In genomic region chr17:46701489-46701888, GRCm38 (mm10) we compare ENCODE assay signal across 9 mouse cellular contexts. TPM values are rescaled to one million over a fixed set of nuclear protein-coding genes. Genes with fewer than 3 reads are reported as not detected.
DNase-seq lines count a peak whose midpoint lies in the region; ATAC-seq lines count a peak whose summit lies in the region.
"Had no signal": no experiment of that assay in that cellular context is flagged by ENCODE, and none has a peak within 500 bp of the region (broad histone marks: within the 10 kb centered on the region; RNA-seq: fewer than 3 reads in every experiment).

No protein-coding gene starts in this region.

- peaks cover 45% of the 10 kb centered on the region for H3K4me1 ChIP-seq in hindbrain, embryonic 10.5 days (replicated peaks)
- H3K4me1 ChIP-seq in hindbrain, embryonic 12.5 days, result peaks cover 36% of the 10 kb centered on the region
- H3K4me1 ChIP-seq in embryonic facial prominence, embryonic 13.5 days, result peaks cover 32% of the 10 kb centered on the region
- H3K4me1 ChIP-seq in hindbrain, embryonic 16.5 days (ENCODE audit: control insufficient read depth, insufficient read depth, low read depth, low read length), result peaks cover 31% of the 10 kb centered on the region
- H3K4me1 ChIP-seq in midbrain, embryonic 16.5 days (ENCODE audit: control insufficient read depth, insufficient read depth, low read length), result peaks cover 31% of the 10 kb centered on the region

- H3K27me3 ChIP-seq in hindbrain, embryonic 10.5 days (ENCODE audit: insufficient read depth, poor library complexity, severe bottlenecking), result no peaks in the 10 kb centered on the region
- H3K27me3 ChIP-seq in hindbrain, embryonic 12.5 days, result no peaks in the 10 kb centered on the region
- no peaks in the 10 kb centered on the region for H3K27me3 ChIP-seq in embryonic facial prominence, embryonic 13.5 days
- H3K27me3 ChIP-seq in hindbrain, embryonic 16.5 days (replicated peaks; ENCODE audit: control insufficient read depth, insufficient read depth, low read length), result no peaks in the 10 kb centered on the region
- H3K27me3 ChIP-seq in midbrain, embryonic 16.5 days (ENCODE audit: control insufficient read depth, insufficient read depth, low read depth, low read length), result no peaks in the 10 kb centered on the region
- H3K27me3 ChIP-seq: lung, embryonic 15.5 days had no signal

- H3K4me2 ChIP-seq in hindbrain, embryonic 12.5 days (replicated peaks), result no peak overlapping the region
- peak overlapping the region; percentile 7; the same call in 1 of the 2 replicates for H3K4me2 ChIP-seq in embryonic facial prominence, embryonic 13.5 days
- H3K4me2 ChIP-seq in hindbrain, embryonic 16.5 days (ENCODE audit: low read length), result peak overlapping the region; percentile 5; the same call in 1 of the 2 replicates
- H3K4me2 ChIP-seq in midbrain, embryonic 16.5 days (ENCODE audit: low read length), result no peak overlapping the region; the same call in 1 of the 2 replicates
- H3K4me2 ChIP-seq: lung, embryonic 15.5 days had no signal

- no peak overlapping the region; the same call in 1 of the 2 replicates for H3K9ac ChIP-seq in hindbrain, embryonic 12.5 days
- H3K9ac ChIP-seq in embryonic facial prominence, embryonic 13.5 days, result 0 out of 2 replicates have a peak overlapping the region, but pooled peaks have one; percentile 97
- H3K9ac ChIP-seq in hindbrain, embryonic 16.5 days (ENCODE audit: low read depth, low read length), result peak overlapping the region; percentile 23; the same call in 1 of the 2 replicates
- peak overlapping the region; percentile 33; the same call in 1 of the 2 replicates for H3K9ac ChIP-seq in midbrain, embryonic 16.5 days (ENCODE audit: low read depth, low read length)
- H3K9ac ChIP-seq: lung, embryonic 15.5 days had no signal

- no peaks in the 10 kb centered on the region for H3K9me3 ChIP-seq in hindbrain, embryonic 10.5 days
- H3K9me3 ChIP-seq in hindbrain, embryonic 12.5 days (replicated peaks), result no peaks in the 10 kb centered on the region
- H3K9me3 ChIP-seq in embryonic facial prominence, embryonic 13.5 days, result no peaks in the 10 kb centered on the region
- H3K9me3 ChIP-seq in hindbrain, embryonic 16.5 days (ENCODE audit: control insufficient read depth, low read length), result no peaks in the 10 kb centered on the region
- no peaks in the 10 kb centered on the region for H3K9me3 ChIP-seq in midbrain, embryonic 16.5 days (replicated peaks; ENCODE audit: control insufficient read depth, low read length, poor library complexity, severe bottlenecking)
- H3K9me3 ChIP-seq: lung, embryonic 15.5 days had no signal

- peaks cover 57% of the 10 kb centered on the region for H3K36me3 ChIP-seq in hindbrain, embryonic 10.5 days
- H3K36me3 ChIP-seq in hindbrain, embryonic 12.5 days, result peaks cover 22% of the 10 kb centered on the region
- peaks cover 39% of the 10 kb centered on the region for H3K36me3 ChIP-seq in embryonic facial prominence, embryonic 13.5 days
- 0 out of 2 replicates have a peak, but pooled peaks cover 3% of the 10 kb centered on the region for H3K36me3 ChIP-seq in hindbrain, embryonic 16.5 days (ENCODE audit: control insufficient read depth, insufficient read depth, low read length)
- peaks cover 7% of the 10 kb centered on the region; the same call in 1 of the 2 replicates for H3K36me3 ChIP-seq in midbrain, embryonic 16.5 days (ENCODE audit: control insufficient read depth, insufficient read depth, low read length)

- ATAC-seq in hindbrain, embryonic 12.5 days (ENCODE audit: low FRiP score), result no peak
- ATAC-seq in embryonic facial prominence, embryonic 13.5 days (ENCODE audit: insufficient number of reproducible peaks, insufficient read depth, low FRiP score, low TSS enrichment, low read depth), result no peak
- ATAC-seq in hindbrain, embryonic 16.5 days, result no peak
- no peak for ATAC-seq in midbrain, embryonic 16.5 days

- 85% methylated on average over 12 of the region's 12 CpGs for WGBS in hindbrain, embryonic 10.5 days
- WGBS in hindbrain, embryonic 12.5 days, result 81% methylated on average over 12 of the region's 12 CpGs
- 83% methylated on average over 12 of the region's 12 CpGs for WGBS in embryonic facial prominence, embryonic 13.5 days
- WGBS in hindbrain, embryonic 16.5 days, result 79% methylated on average over 12 of the region's 12 CpGs
- WGBS in midbrain, embryonic 16.5 days, result 81% methylated on average over 12 of the region's 12 CpGs

- H3K27ac ChIP-seq in hindbrain, embryonic 10.5 days, result peak overlapping the region; percentile 50; the same call in 1 of the 2 replicates
- H3K27ac ChIP-seq in hindbrain, embryonic 12.5 days, result no peak overlapping the region
- H3K27ac ChIP-seq in embryonic facial prominence, embryonic 13.5 days, result no peak overlapping the region
- H3K27ac ChIP-seq in hindbrain, embryonic 16.5 days (ENCODE audit: low read depth, low read length), result no peak overlapping the region
- H3K27ac ChIP-seq in midbrain, embryonic 16.5 days (ENCODE audit: low read length), result no peak overlapping the region; the same call in 1 of the 2 replicates
- H3K27ac ChIP-seq: lung, embryonic 15.5 days had no signal

- no peak overlapping the region for H3K4me3 ChIP-seq in hindbrain, embryonic 10.5 days
- no peak overlapping the region for H3K4me3 ChIP-seq in hindbrain, embryonic 12.5 days
- H3K4me3 ChIP-seq in embryonic facial prominence, embryonic 13.5 days, result no peak overlapping the region
- H3K4me3 ChIP-seq in hindbrain, embryonic 16.5 days (ENCODE audit: low read length), result no peak overlapping the region
- no peak overlapping the region for H3K4me3 ChIP-seq in midbrain, embryonic 16.5 days (ENCODE audit: low read depth, low read length)
- H3K4me3 ChIP-seq: lung, embryonic 15.5 days had no signal

- DNase-seq in hindbrain, embryonic 10.5 days (ENCODE audit: low spot score), result no peak
- DNase-seq in spleen, postnatal 10 days (ENCODE audit: low spot score in 2 of 2), result no peak
- no peak for DNase-seq in yolk sac, embryonic 10.5 days (ENCODE audit: low spot score)
- DNase-seq: kidney, adult 8-10 months had no signal

RNA-seq across cellular contexts. Expression of gene Ppp2r5d, which starts 3.4 kb away (rescaled TPM):
- polyA plus RNA-seq in hindbrain, embryonic 10.5 days (2016; fragmentation: Nextera tagmentation; extraction: Ambion mirVana), result 137 and 148 TPM in 2 replicates
- polyA plus RNA-seq in hindbrain, embryonic 12.5 days (2016; fragmentation: Nextera tagmentation; extraction: Ambion mirVana), result 103 and 106 TPM in 2 replicates
- 85.8 and 100 TPM in 2 replicates for polyA plus RNA-seq in embryonic facial prominence, embryonic 13.5 days (2015; fragmentation: Nextera tagmentation; extraction: Ambion mirVana)
- polyA plus RNA-seq in hindbrain, embryonic 16.5 days (2015; fragmentation: Nextera tagmentation; extraction: Ambion mirVana), result 102 and 112 TPM in 2 replicates
- polyA plus RNA-seq in midbrain, embryonic 16.5 days (2015; fragmentation: Nextera tagmentation; extraction: Ambion mirVana), result 94.8 and 102 TPM in 2 replicates

RNA-seq across cellular contexts. Expression of gene Pex6, which starts 9.8 kb away (rescaled TPM):
- 24.4 and 25.7 TPM in 2 replicates for polyA plus RNA-seq in hindbrain, embryonic 10.5 days (2016; fragmentation: Nextera tagmentation; extraction: Ambion mirVana)
- polyA plus RNA-seq in hindbrain, embryonic 12.5 days (2016; fragmentation: Nextera tagmentation; extraction: Ambion mirVana), result 33.9 and 38.0 TPM in 2 replicates
- 27.9 and 32.4 TPM in 2 replicates for polyA plus RNA-seq in embryonic facial prominence, embryonic 13.5 days (2015; fragmentation: Nextera tagmentation; extraction: Ambion mirVana)
- polyA plus RNA-seq in hindbrain, embryonic 16.5 days (2015; fragmentation: Nextera tagmentation; extraction: Ambion mirVana), result 23.0 and 25.7 TPM in 2 replicates
- 22.6 and 22.7 TPM in 2 replicates for polyA plus RNA-seq in midbrain, embryonic 16.5 days (2015; fragmentation: Nextera tagmentation; extraction: Ambion mirVana)

RNA-seq across cellular contexts. Expression of gene Klhdc3, which starts 20.8 kb away (rescaled TPM):
- 128 and 146 TPM in 2 replicates for polyA plus RNA-seq in hindbrain, embryonic 10.5 days (2016; fragmentation: Nextera tagmentation; extraction: Ambion mirVana)
- 139 and 141 TPM in 2 replicates for polyA plus RNA-seq in hindbrain, embryonic 12.5 days (2016; fragmentation: Nextera tagmentation; extraction: Ambion mirVana)
- polyA plus RNA-seq in embryonic facial prominence, embryonic 13.5 days (2015; fragmentation: Nextera tagmentation; extraction: Ambion mirVana), result 121 and 133 TPM in 2 replicates
- polyA plus RNA-seq in hindbrain, embryonic 16.5 days (2015; fragmentation: Nextera tagmentation; extraction: Ambion mirVana), result 176 and 179 TPM in 2 replicates
- 173 TPM in 2 replicates for polyA plus RNA-seq in midbrain, embryonic 16.5 days (2015; fragmentation: Nextera tagmentation; extraction: Ambion mirVana)

RNA-seq across cellular contexts. Expression of gene Mea1, which starts 22.9 kb away (rescaled TPM):
- 178 and 214 TPM in 2 replicates for polyA plus RNA-seq in hindbrain, embryonic 10.5 days (2016; fragmentation: Nextera tagmentation; extraction: Ambion mirVana)
- 178 and 183 TPM in 2 replicates for polyA plus RNA-seq in hindbrain, embryonic 12.5 days (2016; fragmentation: Nextera tagmentation; extraction: Ambion mirVana)
- polyA plus RNA-seq in embryonic facial prominence, embryonic 13.5 days (2015; fragmentation: Nextera tagmentation; extraction: Ambion mirVana), result 160 and 176 TPM in 2 replicates
- 317 and 353 TPM in 2 replicates for polyA plus RNA-seq in hindbrain, embryonic 16.5 days (2015; fragmentation: Nextera tagmentation; extraction: Ambion mirVana)
- polyA plus RNA-seq in midbrain, embryonic 16.5 days (2015; fragmentation: Nextera tagmentation; extraction: Ambion mirVana), result 285 and 318 TPM in 2 replicates

RNA-seq across cellular contexts. Expression of gene Rrp36, which starts 27.3 kb away (rescaled TPM):
- 65.7 and 67.5 TPM in 2 replicates for polyA plus RNA-seq in hindbrain, embryonic 10.5 days (2016; fragmentation: Nextera tagmentation; extraction: Ambion mirVana)
- polyA plus RNA-seq in hindbrain, embryonic 12.5 days (2016; fragmentation: Nextera tagmentation; extraction: Ambion mirVana), result 54.2 and 61.8 TPM in 2 replicates
- 72.3 and 75.6 TPM in 2 replicates for polyA plus RNA-seq in embryonic facial prominence, embryonic 13.5 days (2015; fragmentation: Nextera tagmentation; extraction: Ambion mirVana)
- polyA plus RNA-seq in hindbrain, embryonic 16.5 days (2015; fragmentation: Nextera tagmentation; extraction: Ambion mirVana), result 51.4 and 54.8 TPM in 2 replicates
- 51.8 and 52.4 TPM in 2 replicates for polyA plus RNA-seq in midbrain, embryonic 16.5 days (2015; fragmentation: Nextera tagmentation; extraction: Ambion mirVana)

Comparison
In these comparisons a context has a peak if more than half of its experiments do, and no peak if none do; other contexts are left out.
1. H3K4me2 ChIP-seq: peak in embryonic facial prominence, embryonic 13.5 days (single experiment) and hindbrain, embryonic 16.5 days (single experiment); none in hindbrain, embryonic 12.5 days (single experiment) and midbrain, embryonic 16.5 days (single experiment).